Mouse (Mus musculus) brain, embryonic 14.5 days (tissue): ENCODE results near the gene Kif3a. TPM values are rescaled to one million over a fixed set of nuclear protein-coding genes. Genes with fewer than 3 reads are reported as not detected.
A peak's percentile ranks its signal among the peaks of the same experiment; 100 is the strongest.

Source experiments
- DNase-seq: peaks from one replicate; pipeline ENCODE4 v3.0.0-alpha.2; 2011; ENCODE audit warnings: low read depth
- CTCF ChIP-seq: fragments of 200-500 bp; IDR thresholded peaks from 2 replicates; pipeline ENCODE4 v1.5.1; 2012; ENCODE audit warnings: inconsistent platforms, mild to moderate bottlenecking, moderate library complexity, borderline replicate concordance; ENCODE audit not compliant: insufficient read depth, insufficient read length; ENCODE audit errors: extremely low read depth
- POLR2A ChIP-seq: fragments of 200-500 bp; IDR thresholded peaks from 2 replicates; pipeline ENCODE4 v1.6.1; 2012; ENCODE audit warnings: mild to moderate bottlenecking, inconsistent platforms, borderline replicate concordance; ENCODE audit not compliant: poor library complexity, insufficient read depth, insufficient read length, severe bottlenecking; ENCODE audit errors: extremely low read depth
- polyA plus RNA-seq: library from polyadenylated mRNA; depleted of rRNA; stranded (reverse); fragments of >200 nt; gene quantifications from 2 replicates; pipeline ENCODE4 v1.2.3, GENCODE M21; 2012

Kif3a gene
- polyA plus RNA-seq, 1 experiment, result 100 TPM

GRCm38 (mm10) chr11:53524905-53525304, 42.3 kb upstream of the Kif3a start:
- TF ChIP-seq POLR2A (no peak), CTCF (peak; percentile 19; the same call in 1 of the 2 replicates)
- no peak for DNase-seq

DNA sequence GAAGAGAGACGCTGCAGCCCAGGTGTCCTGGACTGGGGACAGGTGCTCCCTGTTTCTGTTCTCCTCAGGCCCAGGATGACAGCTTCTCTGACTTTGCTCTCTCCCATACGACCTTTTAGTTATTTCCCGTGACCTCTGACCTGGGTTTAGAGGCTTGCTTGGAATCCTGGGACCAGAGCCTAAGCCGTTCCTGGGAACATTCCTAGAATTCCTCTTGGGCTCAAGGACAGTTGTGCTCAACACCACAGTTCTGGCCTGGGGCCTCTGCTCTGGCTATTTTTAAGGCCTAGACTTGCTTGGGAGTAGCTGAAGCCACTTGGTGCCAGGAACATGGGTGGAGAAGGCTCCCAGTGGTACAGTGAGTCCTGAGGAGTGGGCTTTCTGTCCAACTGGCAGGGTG, 41.7 kb upstream of the Kif3a start:
- DNase-seq, result no peak
- TF ChIP-seq POLR2A, result no peak
- TF ChIP-seq CTCF, result no peak

GRCm38 (mm10) chr11:53528397-53529252, 38.6 kb upstream of the Kif3a start:
- TF ChIP-seq CTCF (no peak), POLR2A (no peak)
- no peak for DNase-seq

- DNase-seq, result peak; percentile 31
- TF ChIP-seq CTCF, result no peak
These were observed 38.0 kb upstream of the Kif3a start for GRCm38 (mm10) chr11:53529253-53529557.

- no peak for DNase-seq
- TF ChIP-seq POLR2A, result no peak
- no peak for TF ChIP-seq CTCF
These were observed 37.2 kb upstream of the Kif3a start for GRCm38 (mm10) chr11:53530001-53530400.

DNA sequence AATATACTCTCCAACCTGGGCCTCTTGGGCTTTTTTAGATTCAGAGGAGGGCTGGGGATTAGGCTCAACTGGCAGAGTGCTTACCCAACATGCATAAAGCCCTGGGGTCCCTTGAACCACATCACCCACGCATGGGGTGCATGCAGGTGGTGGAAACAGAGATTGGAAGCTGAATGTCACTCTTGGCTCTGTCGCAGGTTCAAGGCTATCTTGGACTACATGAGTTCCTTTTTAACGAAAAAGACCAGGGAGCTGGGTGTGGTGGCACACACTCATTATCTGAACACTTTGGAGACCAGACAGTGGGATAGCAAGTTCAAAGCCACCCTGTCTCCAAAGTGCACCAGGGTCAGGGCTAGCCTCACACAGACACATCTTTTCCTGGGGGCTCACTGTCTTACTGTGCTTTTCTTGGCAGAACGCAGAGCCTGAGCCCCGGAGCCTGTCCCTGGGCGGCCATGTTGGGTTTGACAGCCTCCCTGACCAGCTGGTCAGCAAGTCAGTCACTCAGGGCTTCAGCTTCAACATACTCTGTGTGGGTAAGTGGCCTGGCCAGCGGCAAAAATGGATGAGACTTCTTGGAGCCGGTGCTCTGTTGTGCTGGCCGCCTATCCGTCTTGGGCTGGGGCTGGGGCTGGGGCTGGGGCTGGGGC, 35.5 kb upstream of the Kif3a start:
- no peak for DNase-seq
- TF ChIP-seq CTCF (no peak), POLR2A (no peak)

DNA sequence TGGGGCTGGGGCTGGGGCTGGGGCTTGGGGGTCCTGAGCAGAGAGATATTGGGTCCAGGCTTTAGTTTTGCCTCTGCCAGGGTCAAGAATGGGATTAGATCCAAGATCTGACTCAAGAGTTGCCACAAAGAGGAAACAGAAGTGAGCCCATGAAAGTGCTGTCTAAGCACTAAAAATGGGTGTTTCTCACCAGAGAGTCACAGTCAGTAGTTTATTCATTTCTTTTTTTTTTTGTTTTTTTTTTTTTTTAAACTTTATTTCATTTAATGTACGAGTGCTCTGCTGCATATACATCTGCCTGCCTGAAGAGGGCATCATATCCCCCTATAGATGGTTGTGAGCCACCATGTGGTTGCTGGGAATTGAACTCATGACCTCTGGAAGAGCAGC, 35.0 kb upstream of the Kif3a start:
- TF ChIP-seq POLR2A, result no peak
- no peak for TF ChIP-seq CTCF
- DNase-seq, result no peak

- TF ChIP-seq POLR2A (no peak), CTCF (no peak)
- DNase-seq, result no peak
These were observed 28.1 kb upstream of the Kif3a start for GRCm38 (mm10) chr11:53539002-53539491.

GRCm38 (mm10) chr11:53540394-53540793, 26.8 kb upstream of the Kif3a start:
- TF ChIP-seq POLR2A (no peak), CTCF (no peak)

GRCm38 (mm10) chr11:53541222-53541621, 26.0 kb upstream of the Kif3a start:
- DNase-seq, result no peak
- no peak for TF ChIP-seq POLR2A
- no peak for TF ChIP-seq CTCF

More at GRCm38 (mm10) chr11:53540394-53540793, 26.8 kb upstream of the Kif3a start:
- DNase-seq, result no peak

DNA sequence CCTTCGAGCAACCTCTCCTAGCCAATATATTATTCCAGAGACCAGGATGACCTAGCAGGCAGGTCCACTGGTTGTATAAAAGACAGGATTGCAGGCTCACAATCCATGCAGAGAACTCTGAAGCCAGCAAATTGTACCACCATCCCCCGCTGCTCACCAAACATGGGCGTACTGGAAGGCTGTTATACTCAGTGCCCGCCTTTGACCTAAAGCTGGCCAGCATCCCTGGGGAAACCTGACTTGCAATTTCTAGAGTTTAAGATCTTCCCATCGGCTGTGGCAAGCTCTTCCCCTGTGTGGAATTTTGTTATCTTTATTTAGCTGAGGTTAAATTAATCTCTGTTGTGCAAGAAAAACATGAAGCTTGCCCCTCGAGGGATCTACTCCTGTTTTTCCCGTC, 24.2 kb upstream of the Kif3a start:
- no peak for TF ChIP-seq POLR2A
- no peak for TF ChIP-seq CTCF
- DNase-seq, result no peak

DNA sequence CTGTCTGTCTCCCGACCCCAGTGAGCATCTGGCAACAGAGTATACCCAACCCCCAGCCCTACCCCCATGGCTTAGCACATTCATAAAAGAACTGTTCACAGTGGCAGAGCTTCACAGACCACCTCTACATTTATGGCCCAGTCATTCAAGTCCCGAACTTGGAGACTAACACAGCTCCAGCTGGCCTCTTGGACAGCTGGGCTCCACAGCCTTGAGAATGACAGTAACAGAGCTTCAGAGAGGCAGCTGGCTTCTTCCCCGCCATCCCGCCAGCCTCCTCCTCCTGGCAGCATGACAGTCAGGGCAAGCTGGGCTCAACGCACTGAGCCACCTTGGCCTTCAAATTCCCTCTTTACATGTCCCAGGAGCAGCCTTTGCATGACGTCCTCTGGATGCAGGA, 20.9 kb upstream of the Kif3a start:
- peak; percentile 57 for DNase-seq
- TF ChIP-seq POLR2A (no peak), CTCF (no peak)

GRCm38 (mm10) chr11:53547566-53547965, 19.6 kb upstream of the Kif3a start:
- TF ChIP-seq CTCF (no peak), POLR2A (no peak)
- no peak for DNase-seq
